Comparison of ENCODE assay signal across 9 mouse cellular contexts in the genomic region with DNA sequence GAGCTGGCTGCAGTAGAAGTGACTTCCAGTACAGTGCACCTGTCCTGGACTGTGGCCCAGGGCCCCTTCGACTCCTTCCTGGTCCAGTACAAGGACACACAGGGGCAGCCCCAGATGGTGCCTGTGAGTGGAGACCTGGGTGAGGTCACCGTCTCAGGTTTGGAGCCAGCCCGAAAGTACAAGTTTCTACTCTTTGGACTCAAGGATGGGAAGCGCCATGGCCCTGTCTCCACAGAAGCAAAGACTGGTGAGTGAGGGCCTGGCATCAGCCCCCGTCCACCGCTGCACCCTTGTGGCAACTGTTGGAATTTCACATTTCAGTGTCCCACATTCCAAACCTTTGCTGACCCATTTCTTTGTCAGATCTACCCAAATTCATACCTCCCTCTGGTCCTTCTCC. TPM values are rescaled to one million over a fixed set of nuclear protein-coding genes. Genes with fewer than 3 reads are reported as not detected.
DNase-seq lines count a peak whose midpoint lies in the region; ATAC-seq and TF ChIP-seq lines count a peak whose summit lies in the region.
"Had no signal": no experiment of that assay in that cellular context is flagged by ENCODE, and none has a peak within 500 bp of the region (broad histone marks: within the 10 kb centered on the region; RNA-seq: fewer than 3 reads in every experiment).

No protein-coding gene starts in this region.

- H3K4me3 ChIP-seq in heart, adult 2 months, result no peak overlapping the region
- H3K4me3 ChIP-seq in heart, embryonic 12.5 days, result no peak overlapping the region
- H3K4me3 ChIP-seq: limb, embryonic 13.5 days had no signal

- intact Hi-C loops in heart, adult 2 months (cut with DNase I), result loop anchor here (1.0 kb wide), 1 partner anchor 59 kb away; no protein-coding TSS in a partner anchor
- intact Hi-C loops in heart, postnatal 10 days (cut with DNase I), result loop anchor here (1.0 kb wide), 1 partner anchor 58 kb away; no protein-coding TSS in a partner anchor

- H3K79me2 ChIP-seq in heart, adult 2 months (replicated peaks; ENCODE audit: control insufficient read depth, insufficient read depth, low read length), result no peaks in the 10 kb centered on the region

- DNase-seq in heart, adult 2 months, result peak; percentile 62 to 74
- peak; percentile 73 for DNase-seq in MN1 (ENCODE audit: low spot score)
- DNase-seq in cerebellum, postnatal 25 days, result peak; percentile 81 to 87
- peak; percentile 71 to 84 for DNase-seq in heart, postnatal 10 days
- DNase-seq in layer of hippocampus, postnatal 14 days (ENCODE audit: low spot score in 2 of 2), result peak; percentile 62 to 63
- DNase-seq in mesoderm, embryonic 11.5 days (ENCODE audit: low read depth, low spot score), result peak; percentile 25
- peak; percentile 50 for DNase-seq in thymus, postnatal 25 days

- H3K4me2 ChIP-seq in heart, embryonic 12.5 days, result no peak overlapping the region
- H3K4me2 ChIP-seq: limb, embryonic 13.5 days had no signal

- no peak overlapping the region for H3K9ac ChIP-seq in heart, adult 2 months (ENCODE audit: low read depth, low read length)
- no peak overlapping the region for H3K9ac ChIP-seq in heart, embryonic 12.5 days
- H3K9ac ChIP-seq: limb, embryonic 13.5 days had no signal

- 33% methylated on average over 6 of the region's 6 CpGs for WGBS in heart, adult 2 months
- WGBS in heart, embryonic 12.5 days, result 43% methylated on average over 6 of the region's 6 CpGs

- no peak overlapping the region for H3K27ac ChIP-seq in heart, adult 2 months
- no peak overlapping the region for H3K27ac ChIP-seq in heart, embryonic 12.5 days (ENCODE audit: poor library complexity, severe bottlenecking)
- H3K27ac ChIP-seq: limb, embryonic 13.5 days had no signal

- no peaks in the 10 kb centered on the region for H3K27me3 ChIP-seq in heart, adult 2 months (ENCODE audit: control insufficient read depth, insufficient read depth, low read length)
- peaks cover 27% of the 10 kb centered on the region for H3K27me3 ChIP-seq in heart, embryonic 12.5 days (replicated peaks)
- H3K27me3 ChIP-seq: limb, embryonic 13.5 days had no signal

- no peak for TF ChIP-seq EP300 in heart, adult 2 months (IDR thresholded peaks at IDR 0.05; ENCODE audit: insufficient read depth, low read depth, low read length)

- peak; percentile 79 for TF ChIP-seq CTCF in heart, adult 2 months (IDR thresholded peaks at IDR 0.05)

- ATAC-seq in heart, embryonic 12.5 days (ENCODE audit: insufficient number of reproducible peaks, low FRiP score), result no peak

- H3K9me3 ChIP-seq in heart, embryonic 12.5 days (replicated peaks), result no peaks in the 10 kb centered on the region
- H3K9me3 ChIP-seq: limb, embryonic 13.5 days had no signal

- H3K36me3 ChIP-seq in heart, adult 2 months (ENCODE audit: control insufficient read depth, insufficient read depth, low read length), result no peaks in the 10 kb centered on the region
- H3K36me3 ChIP-seq in heart, embryonic 12.5 days, result no peaks in the 10 kb centered on the region
- H3K36me3 ChIP-seq: limb, embryonic 13.5 days had no signal

- TF ChIP-seq POLR2A in heart, adult 2 months (IDR thresholded peaks at IDR 0.05; ENCODE audit: insufficient read depth, low read depth, low read length), result no peak

- no peaks in the 10 kb centered on the region for H3K4me1 ChIP-seq in heart, adult 2 months (ENCODE audit: control insufficient read depth, insufficient read depth, low read length)
- H3K4me1 ChIP-seq in heart, embryonic 12.5 days (replicated peaks), result no peaks in the 10 kb centered on the region
- H3K4me1 ChIP-seq: limb, embryonic 13.5 days had no signal

RNA-seq across cellular contexts. Expression of gene C4b, which starts 30.7 kb away (rescaled TPM):
- total RNA-seq in heart, adult 2 months (2021), result 10 to 100 TPM; 16.8 to 19.7 TPM
- 18.0 and 26.6 TPM in 2 replicates for polyA plus RNA-seq in heart, adult 2 months (2012; rRNA removed)
- 0.15 TPM in 1 of 2 replicates, not detected in the other for polyA plus RNA-seq in heart, embryonic 12.5 days (2016; fragmentation: Nextera tagmentation; extraction: Ambion mirVana)
- total RNA-seq in heart, postnatal 10 days (2021), result 10 to 100 TPM; 15.8 to 19.5 TPM
- 10 to 100 TPM; 11.6 to 14.0 TPM for total RNA-seq in layer of hippocampus, postnatal 14 days (2021)

RNA-seq across cellular contexts. Expression of gene Tnxb, which starts 42.6 kb away (rescaled TPM):
- total RNA-seq in heart, adult 2 months (2021), result 10 to 100 TPM; 28.5 to 28.8 TPM
- polyA plus RNA-seq in heart, adult 2 months (2012; rRNA removed), result 27.3 and 32.7 TPM in 2 replicates
- polyA plus RNA-seq in heart, embryonic 12.5 days (2016; fragmentation: Nextera tagmentation; extraction: Ambion mirVana), result 0.77 and 0.98 TPM in 2 replicates
- 10 to 100 TPM; 63.9 to 66.5 TPM for total RNA-seq in heart, postnatal 10 days (2021)
- 1 to 10 TPM; 4.6 to 5.4 TPM for total RNA-seq in layer of hippocampus, postnatal 14 days (2021)

Comparison
In these comparisons a context has a peak if more than half of its experiments do, and no peak if none do; other contexts are left out.
1. DNase-seq: peak in every context shown above with its lines; median percentile 84 in cerebellum, postnatal 25 days; 78 in heart, postnatal 10 days; 73 in MN1; 68 in heart, adult 2 months; 62 in layer of hippocampus, postnatal 14 days; 50 in thymus, postnatal 25 days; 25 in mesoderm, embryonic 11.5 days.
2. RNA of gene Tnxb, which starts 42.6 kb away (total RNA-seq): 63.9 to 66.5 TPM in heart, postnatal 10 days and 28.5 to 28.8 TPM in heart, adult 2 months; 4.6 to 5.4 TPM in layer of hippocampus, postnatal 14 days; every median in the first group is over 4 times any median in the second.